Mouse (Mus musculus): ENCODE data around the gene Tmem270.

DNA sequence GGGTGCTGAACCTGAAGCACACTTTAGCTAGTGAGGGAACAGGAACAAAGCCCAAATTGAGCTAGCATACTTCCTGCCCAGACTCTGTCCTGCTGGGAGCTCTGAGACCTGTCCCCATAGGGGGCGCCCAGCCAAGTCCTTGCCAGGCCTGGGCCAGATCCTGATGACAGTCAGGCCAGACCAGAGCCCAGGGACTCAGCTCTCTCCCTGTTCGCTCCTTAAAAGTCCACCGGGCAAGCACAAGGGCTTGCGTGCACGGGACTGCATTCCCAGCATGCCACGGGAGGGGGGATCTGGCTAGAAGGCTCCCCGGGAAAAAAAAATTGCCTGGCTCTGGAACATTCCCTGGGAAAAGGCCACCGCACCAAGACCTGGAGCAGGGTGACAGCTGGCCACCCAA lies 41.4 kb downstream of the Tmem270 start:
- TF ChIP-seq GATA1 (IDR thresholded peaks at IDR 0.05; ENCODE audit: low read length) (no peak), TAL1 (IDR thresholded peaks at IDR 0.05; ENCODE audit: low read length) (no peak)

Data from erythroblast, embryonic 14.5 days (primary cell).